In the genomic region with DNA sequence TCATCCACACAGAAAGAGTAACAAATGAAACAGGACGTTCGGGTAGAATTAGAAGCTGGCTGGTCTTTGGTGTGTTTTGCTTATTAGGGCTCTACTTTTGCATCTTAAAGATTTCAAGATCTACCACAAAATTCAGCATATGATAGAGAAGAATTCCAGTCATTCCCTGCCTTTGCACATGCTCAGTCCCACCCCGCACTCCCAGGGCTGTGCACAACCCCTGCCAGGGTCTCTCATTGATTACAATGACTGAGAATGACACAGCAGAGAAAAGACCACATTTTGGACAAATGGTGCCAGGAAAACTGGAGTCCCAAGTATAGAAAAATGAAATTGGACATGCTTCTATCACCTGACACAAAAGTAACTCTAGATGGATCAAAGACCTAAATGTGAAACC, we compare ENCODE assay signal across 28 mouse cellular contexts. TPM values are rescaled to one million over a fixed set of nuclear protein-coding genes. Genes with fewer than 3 reads are reported as not detected.
A peak's percentile ranks its signal among the peaks of the same experiment; 100 is the strongest.
DNase-seq lines count a peak whose midpoint lies in the region; TF ChIP-seq lines count a peak whose summit lies in the region.
"Had no signal": no experiment of that assay in that cellular context is flagged by ENCODE, and none has a peak within 500 bp of the region (broad histone marks: within the 10 kb centered on the region; RNA-seq: fewer than 3 reads in every experiment).

No protein-coding gene starts in this region.

- H3K36me3 ChIP-seq in E14TG2a.4 (ENCODE audit: insufficient read depth, low read length) = no peaks in the 10 kb centered on the region
- H3K36me3 ChIP-seq: embryonic facial prominence, embryonic 13.5 days; embryonic facial prominence, embryonic 15.5 days; forebrain, embryonic 10.5 days; forebrain, embryonic 12.5 days; G1E had no signal

- no peaks in the 10 kb centered on the region for H3K9me3 ChIP-seq in E14TG2a.4 (ENCODE audit: low read length)
- H3K9me3 ChIP-seq: embryonic facial prominence, embryonic 13.5 days; embryonic facial prominence, embryonic 15.5 days; forebrain, embryonic 10.5 days; forebrain, embryonic 12.5 days; G1E had no signal

- H3K4me3 ChIP-seq in E14TG2a.4 (replicated peaks; ENCODE audit: low read length) = 0 out of 2 replicates have a peak overlapping the region, but pooled peaks have one; percentile 61
- H3K4me3 ChIP-seq: embryonic facial prominence, embryonic 13.5 days; embryonic facial prominence, embryonic 15.5 days; erythroblast, embryonic 14.5 days; forebrain, embryonic 10.5 days; forebrain, embryonic 12.5 days had no signal

- H3K27me3 ChIP-seq in E14TG2a.4 (ENCODE audit: insufficient read depth, low read length) = no peaks in the 10 kb centered on the region
- H3K27me3 ChIP-seq: embryonic facial prominence, embryonic 13.5 days; embryonic facial prominence, embryonic 15.5 days; forebrain, embryonic 12.5 days had no signal

- no peak for TF ChIP-seq CTCF in E14TG2a.4 (conservative IDR thresholded peaks at IDR 0.05; ENCODE audit: low read length)

- DNase-seq in ES-CJ7 (ENCODE audit: low read depth, low spot score) (peak; percentile 46), R1 (ENCODE audit: low read depth, low spot score) (peak; percentile 69)
- no peak for DNase-seq in layer of hippocampus, adult 18-20 months (ENCODE audit: low spot score in 2 of 2)
- DNase-seq in thymus, postnatal 0 days (ENCODE audit: low spot score) = no peak
- no peak for DNase-seq in frontal cortex, postnatal 10 days (ENCODE audit: low spot score in 2 of 2)
- no peak for DNase-seq in cerebellum, adult 11 months
- DNase-seq: adrenal gland, adult 8-10 months; adrenal gland, postnatal 14 days; adrenal gland, postnatal 36 days; cerebellum, adult 18-20 months; cerebellum, adult 8-10 months; cerebellum, postnatal 10 days; cerebellum, postnatal 25 days had no signal

- H3K4me1 ChIP-seq in E14TG2a.4 (replicated peaks; ENCODE audit: low read depth, low read length) = peaks cover 60% of the 10 kb centered on the region
- H3K4me1 ChIP-seq: embryonic facial prominence, embryonic 15.5 days; forebrain, embryonic 12.5 days had no signal

RNA-seq across cellular contexts. Expression of a gene that starts 18.6 kb away (rescaled TPM):
- total RNA-seq in layer of hippocampus, adult 18-20 months (2021) = not detected
- 1.7 and 1.8 TPM in 2 replicates for polyA plus RNA-seq in thymus, postnatal 0 days (2015; fragmentation: Nextera tagmentation; extraction: Ambion mirVana)
- total RNA-seq: adrenal gland, adult 18-20 months; adrenal gland, adult 8-10 months; adrenal gland, postnatal 14 days; adrenal gland, postnatal 36 days; G1E; gastrocnemius, adult 18-20 months had no signal
- polyA plus RNA-seq: activated CD4-positive, CD25-positive, alpha-beta regulatory T cell, adult 4 months; C2C12; cortical plate, adult 2 months; erythroblast, embryonic 14.5 days; forebrain, embryonic 16.5 days; frontal cortex, adult 2 months; G1E; Patski had no signal

RNA-seq across cellular contexts. Expression of a gene that starts 29.4 kb away (rescaled TPM):
- total RNA-seq in layer of hippocampus, adult 18-20 months (2021) = 10 to 100 TPM; 25.7 to 25.8 TPM
- 19.3 and 20.7 TPM in 2 replicates for polyA plus RNA-seq in thymus, postnatal 0 days (2015; fragmentation: Nextera tagmentation; extraction: Ambion mirVana)

Comparison
In these comparisons a context has a peak if more than half of its experiments do, and no peak if none do; other contexts are left out.
1. DNase-seq: peak in ES-CJ7 (single experiment) and R1 (single experiment); none in layer of hippocampus, adult 18-20 months (0 of 2), thymus, postnatal 0 days (single experiment), frontal cortex, postnatal 10 days (0 of 2) and cerebellum, adult 11 months (single experiment).